Mouse (Mus musculus): ENCODE measurements around the gene Noxo1. TPM values are rescaled to one million over a fixed set of nuclear protein-coding genes. Genes with fewer than 3 reads are reported as not detected.

Gene Noxo1
- polyA plus RNA-seq, 1 experiment from 2014 or later = 0.58 TPM

Other genes with a start within 250 kb of the Noxo1 start
- gene E4f1, start 225.9 kb upstream of the Noxo1 start, polyA plus RNA-seq (2014; fragmentation: Nextera tagmentation; extraction: Ambion mirVana) = 20.0 and 23.5 TPM in 2 replicates
- gene Pgp, start 225.8 kb upstream of the Noxo1 start, polyA plus RNA-seq (2014; fragmentation: Nextera tagmentation; extraction: Ambion mirVana) = 119 and 123 TPM in 2 replicates
- 0.25 and 0.26 TPM in 2 replicates for gene Bricd5, start 222.3 kb upstream of the Noxo1 start, polyA plus RNA-seq (2014; fragmentation: Nextera tagmentation; extraction: Ambion mirVana)
- gene Mlst8, start 217.2 kb upstream of the Noxo1 start, polyA plus RNA-seq (2014; fragmentation: Nextera tagmentation; extraction: Ambion mirVana) = 22.3 TPM in 2 replicates
- gene Caskin1, start 207.6 kb upstream of the Noxo1 start, polyA plus RNA-seq (2014; fragmentation: Nextera tagmentation; extraction: Ambion mirVana) = 0.47 and 0.56 TPM in 2 replicates
- gene Traf7, start 168.3 kb upstream of the Noxo1 start, polyA plus RNA-seq (2014; fragmentation: Nextera tagmentation; extraction: Ambion mirVana) = 81.0 and 90.7 TPM in 2 replicates
- 2.0 and 2.4 TPM in 2 replicates for gene Rab26, start 162.0 kb upstream of the Noxo1 start, polyA plus RNA-seq (2014; fragmentation: Nextera tagmentation; extraction: Ambion mirVana)
- 8.7 and 12.2 TPM in 2 replicates for gene Pkd1, start 146.4 kb upstream of the Noxo1 start, polyA plus RNA-seq (2014; fragmentation: Nextera tagmentation; extraction: Ambion mirVana)
- 53.5 and 55.2 TPM in 2 replicates for gene Tsc2, start 63.6 kb upstream of the Noxo1 start, polyA plus RNA-seq (2014; fragmentation: Nextera tagmentation; extraction: Ambion mirVana)
- gene Nthl1, start 63.6 kb upstream of the Noxo1 start, polyA plus RNA-seq (2014; fragmentation: Nextera tagmentation; extraction: Ambion mirVana) = 21.0 and 23.7 TPM in 2 replicates
- gene Slc9a3r2, start 45.9 kb upstream of the Noxo1 start, polyA plus RNA-seq (2014; fragmentation: Nextera tagmentation; extraction: Ambion mirVana) = 23.6 and 25.1 TPM in 2 replicates
- gene Npw, start 37.8 kb upstream of the Noxo1 start, polyA plus RNA-seq (2014; fragmentation: Nextera tagmentation; extraction: Ambion mirVana) = 0.31 and 0.47 TPM in 2 replicates
- 37.4 and 38.3 TPM in 2 replicates for gene Zfp598, start 26.5 kb upstream of the Noxo1 start, polyA plus RNA-seq (2014; fragmentation: Nextera tagmentation; extraction: Ambion mirVana)
- 0.26 and 0.49 TPM in 2 replicates for gene Syngr3, start 6.3 kb upstream of the Noxo1 start, polyA plus RNA-seq (2014; fragmentation: Nextera tagmentation; extraction: Ambion mirVana)
- 64.2 and 74.7 TPM in 2 replicates for gene Gfer, start 78 bp upstream of the Noxo1 start, polyA plus RNA-seq (2014; fragmentation: Nextera tagmentation; extraction: Ambion mirVana)
- 102 and 109 TPM in 2 replicates for gene Tbl3, start 11.4 kb downstream of the Noxo1 start, polyA plus RNA-seq (2014; fragmentation: Nextera tagmentation; extraction: Ambion mirVana)
- gene Rnf151, start 21.8 kb downstream of the Noxo1 start, polyA plus RNA-seq (2014; fragmentation: Nextera tagmentation; extraction: Ambion mirVana) = 0.25 and 0.27 TPM in 2 replicates
- 2,083 and 2,225 TPM in 2 replicates for gene Rps2, start 21.9 kb downstream of the Noxo1 start, polyA plus RNA-seq (2014; fragmentation: Nextera tagmentation; extraction: Ambion mirVana)
- gene Ndufb10, start 28.2 kb downstream of the Noxo1 start, polyA plus RNA-seq (2014; fragmentation: Nextera tagmentation; extraction: Ambion mirVana) = 301 and 321 TPM in 2 replicates
- gene Rpl3l, start 31.6 kb downstream of the Noxo1 start, polyA plus RNA-seq (2014; fragmentation: Nextera tagmentation; extraction: Ambion mirVana) = not detected in 2 replicates
- 30.7 and 31.0 TPM in 2 replicates for gene Msrb1, start 40.4 kb downstream of the Noxo1 start, polyA plus RNA-seq (2014; fragmentation: Nextera tagmentation; extraction: Ambion mirVana)
- 0.41 and 0.45 TPM in 2 replicates for gene Hs3st6, start 56.8 kb downstream of the Noxo1 start, polyA plus RNA-seq (2014; fragmentation: Nextera tagmentation; extraction: Ambion mirVana)
- gene Meiob, start 108.1 kb downstream of the Noxo1 start, polyA plus RNA-seq (2014; fragmentation: Nextera tagmentation; extraction: Ambion mirVana) = 1.9 and 3.0 TPM in 2 replicates
- 53.8 and 56.3 TPM in 2 replicates for gene Hagh, start 143.9 kb downstream of the Noxo1 start, polyA plus RNA-seq (2014; fragmentation: Nextera tagmentation; extraction: Ambion mirVana)
- 38.3 and 38.6 TPM in 2 replicates for gene Fahd1, start 154.1 kb downstream of the Noxo1 start, polyA plus RNA-seq (2014; fragmentation: Nextera tagmentation; extraction: Ambion mirVana)
- gene Igfals, start 169.8 kb downstream of the Noxo1 start, polyA plus RNA-seq (2014; fragmentation: Nextera tagmentation; extraction: Ambion mirVana) = 4.3 and 4.9 TPM in 2 replicates
- gene Nubp2, start 190.1 kb downstream of the Noxo1 start, polyA plus RNA-seq (2014; fragmentation: Nextera tagmentation; extraction: Ambion mirVana) = 123 and 135 TPM in 2 replicates
- 35.0 and 40.9 TPM in 2 replicates for gene Spsb3, start 190.4 kb downstream of the Noxo1 start, polyA plus RNA-seq (2014; fragmentation: Nextera tagmentation; extraction: Ambion mirVana)
- 21.9 and 23.4 TPM in 2 replicates for gene Eme2, start 198.9 kb downstream of the Noxo1 start, polyA plus RNA-seq (2014; fragmentation: Nextera tagmentation; extraction: Ambion mirVana)
- 123 and 129 TPM in 2 replicates for gene Mrps34, start 198.9 kb downstream of the Noxo1 start, polyA plus RNA-seq (2014; fragmentation: Nextera tagmentation; extraction: Ambion mirVana)
- 70.5 and 76.3 TPM in 2 replicates for gene Nme3, start 200.3 kb downstream of the Noxo1 start, polyA plus RNA-seq (2014; fragmentation: Nextera tagmentation; extraction: Ambion mirVana)
- 19.8 and 28.0 TPM in 2 replicates for gene Mapk8ip3, start 240.7 kb downstream of the Noxo1 start, polyA plus RNA-seq (2014; fragmentation: Nextera tagmentation; extraction: Ambion mirVana)

Data from liver, embryonic 11.5 days (tissue).